Mouse (Mus musculus) spleen, adult 2 months (tissue): Measurements from ENCODE around the gene Ncmap. TPM values are rescaled to one million over a fixed set of nuclear protein-coding genes. Genes with fewer than 3 reads are reported as not detected.

Experiments
- DNase-seq, 2 experiments: peaks; one replicate each; pipeline versions ENCODE4 v3.0.0 to v3.0.0-alpha.2; 2012 to 2021; ENCODE audit warnings: low spot score in 2 of 2, low read depth in 1 of 2
- H3K27ac ChIP-seq: fragments of 200-500 bp; 2 replicates; pipeline ENCODE4 v1.5.1; 2012; ENCODE audit warnings: low read length, inconsistent platforms; ENCODE audit not compliant: insufficient read depth
- H3K27me3 ChIP-seq: fragments of 200-500 bp; 2 replicates; pipeline ENCODE4 v1.6.1; 2012; ENCODE audit warnings: mild to moderate bottlenecking, moderate library complexity, low read length, inconsistent platforms; ENCODE audit not compliant: control insufficient read depth, insufficient read depth
- H3K36me3 ChIP-seq: fragments of 200-500 bp; 2 replicates; pipeline ENCODE4 v1.6.1; 2012; ENCODE audit warnings: mild to moderate bottlenecking, low read length, inconsistent platforms; ENCODE audit not compliant: control insufficient read depth, insufficient read depth
- H3K4me1 ChIP-seq: fragments of 200-500 bp; 2 replicates; pipeline ENCODE4 v1.6.1; 2011; ENCODE audit warnings: inconsistent platforms; ENCODE audit not compliant: control insufficient read depth, insufficient read depth, insufficient read length
- H3K4me3 ChIP-seq: fragments of 200-500 bp; 2 replicates; pipeline ENCODE4 v1.5.1; 2011; ENCODE audit warnings: mild to moderate bottlenecking, inconsistent platforms; ENCODE audit not compliant: insufficient read depth, insufficient read length; ENCODE audit errors: extremely low read depth
- CTCF ChIP-seq: fragments of 200-500 bp; IDR thresholded peaks from 2 replicates; pipeline ENCODE4 v1.5.1; 2011; ENCODE audit warnings: mild to moderate bottlenecking, inconsistent platforms; ENCODE audit not compliant: insufficient read depth, insufficient read length, insufficient replicate concordance; ENCODE audit errors: extremely low read depth
- POLR2A ChIP-seq: fragments of 200-500 bp; IDR thresholded peaks from 2 replicates; pipeline ENCODE4 v1.6.1; 2011; ENCODE audit warnings: low read depth, low read length, inconsistent platforms
- WGBS: fragments of 180-500 bp; shearing (Covaris S2); methylation state at CpG from one replicate; pipeline ENCODE4 v1.1.7; 2018; 5-methylcytosine and 5-hydroxymethylcytosine counted together
- polyA plus RNA-seq: library from polyadenylated mRNA; depleted of rRNA; stranded (reverse); fragments of >200 nt; gene quantifications from 2 replicates; pipeline ENCODE4 v1.2.3, GENCODE M21; 2012

Gene Ncmap
- polyA plus RNA-seq, 1 experiment, result 1.2 TPM

DNA sequence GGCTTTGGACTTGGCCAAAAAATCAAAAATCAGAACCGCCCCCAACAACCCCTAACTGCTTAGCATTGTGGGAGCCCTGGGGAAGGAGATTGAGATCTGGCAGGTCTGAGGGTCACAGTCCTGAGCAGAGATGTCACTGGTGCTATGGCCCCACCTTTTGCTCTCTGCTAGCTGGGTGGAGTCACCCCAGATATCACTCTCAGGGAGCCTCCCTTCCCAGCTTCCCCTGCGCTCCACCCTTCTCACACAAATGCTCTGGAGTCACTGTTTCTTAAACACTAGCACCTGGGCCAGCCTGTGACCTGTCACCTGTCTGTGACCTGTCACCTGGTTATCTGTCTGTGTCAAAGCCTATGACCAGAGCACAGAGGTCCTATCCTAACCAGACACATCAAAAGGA is 6.9 kb upstream of the Ncmap start:
- WGBS, result 85% methylated on average over 2 of the region's 2 CpGs
- H3K36me3 ChIP-seq, result no peaks in the 10 kb centered on the region
- peaks cover 2% of the 10 kb centered on the region; the same call in 1 of the 2 replicates for H3K4me1 ChIP-seq
- no peak overlapping the region for H3K27ac ChIP-seq
- H3K27me3 ChIP-seq, result no peaks in the 10 kb centered on the region
- no peak for TF ChIP-seq POLR2A
- DNase-seq, result no peak
- no peak overlapping the region for H3K4me3 ChIP-seq

DNA sequence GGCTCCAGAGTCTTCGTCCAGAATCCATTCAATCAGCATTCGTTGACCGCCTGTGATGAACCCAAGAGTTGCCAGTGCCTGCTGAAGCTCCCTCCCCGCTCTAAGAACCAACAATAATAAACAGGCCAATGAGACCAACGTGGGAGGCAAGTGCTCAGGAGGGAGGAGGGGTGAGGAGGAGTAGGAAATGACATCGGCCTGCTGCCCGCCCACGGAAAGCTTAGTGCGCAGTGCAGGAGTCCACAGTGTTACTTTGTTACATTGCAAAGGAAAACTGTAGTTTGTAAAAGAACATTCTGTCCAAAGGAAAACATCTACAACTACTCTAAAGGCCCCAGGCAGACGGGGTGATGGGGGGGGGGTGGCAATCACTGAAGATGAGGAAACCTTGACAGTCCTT is 6.0 kb upstream of the Ncmap start:
- Histone ChIP-seq H3K4me1 (peaks cover 2% of the 10 kb centered on the region; the same call in 1 of the 2 replicates), H3K27me3 (no peaks in the 10 kb centered on the region; the same call in 1 of the 2 replicates), H3K4me3 (no peak overlapping the region), H3K27ac (no peak overlapping the region), H3K36me3 (no peaks in the 10 kb centered on the region)
- no peak for DNase-seq
- no peak for TF ChIP-seq CTCF
- no peak for TF ChIP-seq POLR2A
- 81% methylated on average over 10 of the region's 10 CpGs for WGBS

DNA sequence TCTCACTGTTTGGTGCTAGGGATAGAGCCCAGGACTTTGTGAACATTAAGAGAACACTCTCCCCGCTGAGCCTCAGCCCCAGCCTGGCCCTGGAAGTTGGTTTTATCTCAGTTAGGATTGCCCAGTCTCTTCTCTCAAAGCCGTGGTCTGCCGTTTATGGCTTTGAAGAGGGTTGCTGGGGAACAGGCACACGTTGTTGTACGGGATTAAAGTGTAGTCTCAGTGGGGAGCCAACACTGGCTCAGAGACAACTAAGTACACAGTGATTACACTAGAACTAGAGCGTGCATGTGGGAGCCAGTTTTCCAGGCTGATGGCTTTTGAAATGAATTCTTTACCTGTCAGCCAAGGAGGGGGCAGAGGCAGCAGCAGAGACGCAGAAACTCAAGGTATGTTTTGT is 3.9 kb upstream of the Ncmap start:
- TF ChIP-seq POLR2A (no peak), CTCF (no peak)
- peaks cover 7% of the 10 kb centered on the region for H3K27me3 ChIP-seq
- WGBS, result 76% methylated on average over 7 of the region's 7 CpGs
- H3K27ac ChIP-seq, result no peak overlapping the region
- no peaks in the 10 kb centered on the region for H3K36me3 ChIP-seq
- no peak overlapping the region for H3K4me3 ChIP-seq
- DNase-seq, result no peak
- H3K4me1 ChIP-seq, result peaks cover 2% of the 10 kb centered on the region; the same call in 1 of the 2 replicates

DNA sequence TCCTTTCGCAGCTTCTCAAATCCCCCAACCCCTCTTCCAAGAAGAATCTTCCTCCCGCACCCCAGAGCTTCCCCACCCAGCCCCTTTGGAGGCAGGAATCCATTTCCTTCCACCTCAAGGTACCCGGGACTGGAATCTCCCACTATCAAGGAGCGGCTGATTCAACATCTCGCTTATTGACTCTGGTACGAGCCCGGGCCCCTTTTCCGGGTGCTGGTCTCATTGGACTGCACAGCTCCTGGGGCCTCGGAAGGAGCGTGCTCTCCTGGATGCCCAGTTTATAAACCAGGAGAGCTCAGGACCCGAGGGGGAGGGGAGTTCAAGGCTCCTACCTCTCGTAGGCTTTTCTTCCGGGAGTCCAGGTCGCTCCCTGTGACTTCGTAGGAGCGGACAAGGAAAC is 476 bp downstream of the Ncmap start:
- no peak for DNase-seq
- Histone ChIP-seq H3K4me3 (no peak overlapping the region; the same call in 1 of the 2 replicates), H3K4me1 (no peaks in the 10 kb centered on the region), H3K36me3 (no peaks in the 10 kb centered on the region), H3K27me3 (peaks cover 7% of the 10 kb centered on the region), H3K27ac (no peak overlapping the region)
- TF ChIP-seq CTCF (no peak), POLR2A (no peak)
- 21% methylated on average over 16 of the region's 16 CpGs for WGBS

DNA sequence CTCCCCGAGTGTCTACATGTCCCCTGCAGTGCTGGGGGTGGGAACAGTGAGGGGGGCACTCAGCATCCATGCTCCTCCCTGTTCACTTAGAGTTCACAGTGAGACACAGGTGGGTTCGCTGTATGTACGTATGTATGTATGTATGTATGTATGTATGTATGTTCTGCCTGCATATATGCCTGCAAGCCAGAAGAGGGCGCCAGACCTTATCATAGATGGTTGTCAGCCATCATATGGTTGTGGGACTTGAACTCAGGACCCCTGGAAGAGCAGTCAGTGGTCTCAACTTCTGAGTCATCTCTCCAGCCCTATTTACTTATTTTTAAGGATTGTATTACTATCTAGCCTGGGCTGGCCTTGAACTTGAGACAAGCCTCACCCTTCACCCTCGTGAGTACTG is 1.7 kb downstream of the Ncmap start:
- TF ChIP-seq POLR2A (no peak), CTCF (no peak)
- Histone ChIP-seq H3K27ac (no peak overlapping the region), H3K27me3 (peaks cover 7% of the 10 kb centered on the region), H3K4me1 (no peaks in the 10 kb centered on the region), H3K36me3 (no peaks in the 10 kb centered on the region), H3K4me3 (no peak overlapping the region)
- 87% methylated on average over 5 of the region's 5 CpGs for WGBS
- no peak for DNase-seq

DNA sequence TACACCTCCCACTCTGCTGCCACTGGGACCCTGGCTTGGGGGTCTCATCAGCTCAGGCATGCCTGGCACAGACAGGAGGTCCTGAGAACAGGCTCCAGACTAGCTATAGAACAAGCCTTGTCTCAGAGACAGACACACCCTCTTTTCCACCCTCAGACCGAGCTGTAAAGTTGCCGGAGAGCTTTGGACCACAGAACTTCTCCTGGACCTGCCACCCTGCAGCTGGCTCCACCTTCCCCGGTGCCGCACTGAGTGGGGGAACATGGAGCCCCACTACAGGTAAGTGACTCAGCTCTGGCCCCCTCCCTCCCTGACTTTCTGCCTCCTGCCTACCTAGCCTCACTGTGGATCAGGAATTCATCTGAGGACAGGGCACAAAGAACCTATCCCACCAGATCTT is 2.7 kb downstream of the Ncmap start:
- Histone ChIP-seq H3K27ac (no peak overlapping the region), H3K36me3 (no peaks in the 10 kb centered on the region), H3K4me3 (no peak overlapping the region), H3K27me3 (peaks cover 7% of the 10 kb centered on the region), H3K4me1 (no peaks in the 10 kb centered on the region)
- no peak for DNase-seq
- TF ChIP-seq CTCF, result no peak
- TF ChIP-seq POLR2A, result no peak
- WGBS, result 88% methylated on average over 4 of the region's 4 CpGs

DNA sequence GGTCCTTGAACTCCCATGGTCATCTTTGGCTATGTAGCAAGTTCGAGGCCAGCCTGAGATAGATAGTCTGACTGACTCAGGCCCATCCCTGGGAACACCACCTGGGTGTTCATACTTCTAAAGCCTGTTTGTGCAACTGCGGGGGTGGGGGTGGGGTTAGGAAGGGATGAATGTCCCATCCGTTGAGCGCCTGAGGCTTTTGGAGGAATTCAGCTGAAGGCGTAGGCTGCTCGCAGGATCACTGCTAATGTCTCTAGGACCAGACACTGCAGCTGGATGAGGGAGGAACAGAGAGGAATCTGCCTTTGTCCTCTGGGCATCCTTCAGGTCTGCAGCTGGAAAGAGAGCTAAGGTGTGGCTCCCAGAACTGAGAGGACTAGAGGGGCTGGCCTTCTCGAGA is 3.4 kb downstream of the Ncmap start:
- Histone ChIP-seq H3K27ac (no peak overlapping the region), H3K4me3 (no peak overlapping the region), H3K4me1 (no peaks in the 10 kb centered on the region), H3K36me3 (no peaks in the 10 kb centered on the region), H3K27me3 (peaks cover 7% of the 10 kb centered on the region)
- TF ChIP-seq CTCF (no peak), POLR2A (no peak)
- WGBS, result 90% methylated on average over 7 of the region's 7 CpGs
- DNase-seq, result no peak

DNA sequence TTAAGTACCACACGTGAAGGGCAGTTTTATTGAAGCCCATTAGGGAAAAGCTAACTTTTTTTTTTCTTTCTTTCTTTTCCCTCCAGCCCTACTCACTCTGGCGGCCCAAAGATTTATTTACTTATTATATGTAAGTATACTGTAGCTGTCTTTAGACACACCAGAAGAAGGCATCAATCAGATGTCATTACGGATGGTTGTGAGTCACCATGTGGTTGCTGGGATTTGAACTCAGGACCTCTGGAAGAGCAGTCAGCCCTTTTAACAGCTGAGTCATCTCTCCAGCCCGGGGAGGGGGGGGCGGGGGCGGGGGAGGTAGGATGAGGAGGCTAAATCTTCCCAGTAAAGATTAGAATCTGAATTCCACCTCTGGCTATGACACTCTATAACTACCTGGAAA is 4.6 kb downstream of the Ncmap start:
- DNase-seq, result no peak
- Histone ChIP-seq H3K27ac (no peak overlapping the region), H3K4me3 (no peak overlapping the region), H3K36me3 (no peaks in the 10 kb centered on the region), H3K27me3 (peaks cover 7% of the 10 kb centered on the region), H3K4me1 (no peaks in the 10 kb centered on the region)
- TF ChIP-seq CTCF, result no peak
- no peak for TF ChIP-seq POLR2A
- 78% methylated on average over 6 of the region's 6 CpGs for WGBS
